Mouse (Mus musculus) kidney, adult 18-20 months (tissue): Measurements from ENCODE around the gene Rab38.

ENCODE experiments used
- DNase-seq: peaks from one replicate; pipeline ENCODE4 v3.0.0; 2021

The Rab38 gene

GRCm38 (mm10) chr7:88429786-88430691, at the start of gene Rab38:
Rab38 (plus strand) TSS chr7:88430273.
- peak; percentile 62 for DNase-seq

DNA sequence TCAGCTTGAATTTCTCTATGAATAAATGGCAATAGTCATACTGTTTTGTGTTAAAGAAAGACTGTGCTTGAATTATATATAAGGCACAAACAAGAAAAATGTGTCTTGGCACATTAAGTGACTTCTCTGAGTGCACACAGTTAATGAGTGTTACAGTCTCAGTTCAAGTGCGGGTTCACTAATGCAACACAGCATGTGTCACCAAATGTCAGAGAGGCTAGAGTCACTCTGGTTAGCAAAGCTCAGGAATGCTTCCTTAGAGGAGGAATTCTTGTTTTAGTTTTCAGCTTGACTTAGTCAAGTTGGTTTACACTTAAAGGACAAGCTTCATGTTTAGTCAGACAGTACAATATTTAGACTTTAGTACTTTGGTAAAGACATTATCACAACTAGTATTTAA, 35.5 kb upstream of the Rab38 start:
- no peak for DNase-seq

GRCm38 (mm10) chr7:88395745-88396144, 34.3 kb upstream of the Rab38 start:
- DNase-seq, result no peak

DNA sequence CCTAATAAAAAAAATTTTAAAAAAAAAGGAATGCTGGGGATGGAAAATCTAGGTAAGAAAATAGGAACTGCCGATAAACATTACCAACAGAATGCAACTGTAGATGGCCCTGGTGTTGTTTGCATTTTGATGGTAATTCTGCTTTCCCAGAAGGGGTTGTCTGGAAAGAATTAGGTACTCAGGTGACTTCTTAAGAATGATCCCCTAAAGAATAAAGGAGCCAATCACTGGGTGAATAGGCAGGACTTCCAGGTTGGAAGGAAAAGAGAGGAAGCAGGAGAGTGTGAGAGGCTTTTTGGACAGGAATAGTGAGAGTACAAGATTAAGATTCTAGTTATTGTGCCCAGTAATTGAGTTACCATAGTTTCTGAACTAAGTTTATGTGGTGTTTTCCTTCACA, 24.8 kb upstream of the Rab38 start:
- no peak for DNase-seq

- DNase-seq, result no peak
These were observed 23.6 kb upstream of the Rab38 start for GRCm38 (mm10) chr7:88406466-88406865.

DNA sequence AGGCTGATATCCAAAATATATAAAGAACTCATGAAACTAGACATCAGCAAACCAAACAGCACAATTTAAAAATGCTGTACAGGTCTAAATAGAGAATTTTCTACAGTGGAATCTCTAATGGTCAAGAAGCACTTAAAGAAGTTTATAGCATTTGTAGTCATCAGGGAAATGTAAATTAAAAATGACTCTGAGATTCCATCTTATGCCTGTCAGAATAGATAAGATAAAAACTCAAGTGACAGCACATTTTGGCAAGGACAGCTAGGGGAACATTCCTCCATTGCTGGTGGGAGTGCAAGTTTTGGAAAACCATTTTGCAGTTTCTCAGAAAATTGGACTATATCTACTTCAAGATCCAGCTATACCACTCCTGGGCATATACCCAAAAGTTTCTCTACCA, 8.3 kb upstream of the Rab38 start:
- no peak for DNase-seq

- no peak for DNase-seq
These were observed 6.2 kb upstream of the Rab38 start for GRCm38 (mm10) chr7:88423889-88424288.

DNA sequence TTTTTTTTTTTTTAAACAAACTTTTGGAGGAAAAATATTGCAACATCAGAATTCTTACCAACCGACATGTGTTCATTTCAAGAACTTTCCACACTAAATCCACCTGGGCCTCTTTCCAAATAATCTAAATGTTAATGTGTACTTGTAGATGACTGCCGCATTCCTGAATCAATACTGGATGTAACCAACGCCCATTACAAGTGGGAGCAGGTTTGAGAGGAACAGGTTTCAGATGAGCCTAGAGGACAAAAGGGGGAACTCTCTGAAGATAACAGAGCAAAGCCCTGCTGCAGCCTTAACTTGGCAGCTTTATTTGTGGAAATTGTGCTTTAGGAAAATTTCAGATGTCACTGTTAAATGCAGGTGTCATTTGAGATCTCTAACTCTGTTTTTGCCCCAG, 4.3 kb upstream of the Rab38 start:
- no peak for DNase-seq

- DNase-seq, result no peak
These were observed 2.6 kb upstream of the Rab38 start for GRCm38 (mm10) chr7:88427484-88427883.

GRCm38 (mm10) chr7:88430692-88431084, 615 bp downstream of the Rab38 start:
- no peak for DNase-seq

DNA sequence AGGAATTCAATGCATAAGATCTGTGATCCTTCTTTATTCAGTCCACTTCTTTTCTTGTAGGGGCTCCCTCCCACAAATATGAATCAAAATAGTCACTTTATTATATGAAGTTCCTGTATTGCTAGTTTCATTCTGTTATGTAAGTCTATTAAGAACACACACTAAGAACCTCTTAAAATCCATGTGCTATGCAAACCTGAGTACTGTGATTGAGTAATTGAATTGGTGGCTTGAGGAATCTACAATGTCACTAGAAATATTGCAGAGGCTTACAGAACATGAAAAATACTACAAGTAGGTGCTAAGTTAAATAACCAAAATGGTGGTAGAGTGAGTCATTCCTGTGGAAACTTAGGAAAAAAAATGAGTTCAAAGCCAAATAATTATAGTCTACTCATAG, 10.2 kb downstream of the Rab38 start:
- no peak for DNase-seq

DNA sequence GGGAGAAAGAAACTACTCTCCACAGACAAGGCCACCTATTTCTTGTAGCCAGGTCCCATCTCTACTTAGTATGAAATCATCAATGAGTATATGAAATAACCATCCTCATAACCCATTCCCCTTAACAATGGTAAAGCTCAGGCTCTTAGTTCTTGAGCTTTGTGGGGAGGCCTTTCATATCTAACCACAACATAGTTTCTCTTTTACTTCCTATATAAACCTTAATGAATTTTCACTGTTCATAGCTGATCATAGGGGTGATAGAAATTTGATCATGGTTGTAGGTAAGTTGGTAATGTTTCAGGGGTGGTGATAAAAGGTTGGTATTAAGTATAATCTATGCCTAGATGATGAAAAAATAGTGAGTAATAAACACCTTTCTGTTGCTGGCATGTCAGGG, 12.6 kb downstream of the Rab38 start:
- DNase-seq, result no peak

DNA sequence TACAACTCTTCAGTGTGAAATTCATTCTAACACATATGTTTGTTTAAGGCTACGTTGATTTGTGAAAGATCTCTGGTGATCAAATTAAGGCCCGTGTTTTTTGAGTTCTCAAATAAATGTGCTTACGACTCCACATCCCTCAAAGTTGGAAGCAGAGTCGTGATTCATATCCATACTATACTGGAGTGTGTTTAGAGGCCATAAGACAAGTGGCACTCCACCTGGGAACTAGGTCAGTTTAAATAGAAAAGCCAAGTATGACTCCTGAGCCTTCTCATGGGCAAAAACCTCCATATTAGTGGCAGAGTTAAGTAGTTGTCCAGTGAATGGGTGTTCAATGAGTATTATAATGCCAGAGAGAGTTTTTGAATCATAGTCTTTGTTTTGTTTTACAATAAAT, 13.4 kb downstream of the Rab38 start:
- DNase-seq, result no peak

- no peak for DNase-seq
These were observed 15.3 kb downstream of the Rab38 start for GRCm38 (mm10) chr7:88445320-88445903.

- no peak for DNase-seq
These were observed 23.2 kb downstream of the Rab38 start for GRCm38 (mm10) chr7:88453234-88453633.

GRCm38 (mm10) chr7:88457827-88458226, 27.8 kb downstream of the Rab38 start:
- DNase-seq, result no peak

DNA sequence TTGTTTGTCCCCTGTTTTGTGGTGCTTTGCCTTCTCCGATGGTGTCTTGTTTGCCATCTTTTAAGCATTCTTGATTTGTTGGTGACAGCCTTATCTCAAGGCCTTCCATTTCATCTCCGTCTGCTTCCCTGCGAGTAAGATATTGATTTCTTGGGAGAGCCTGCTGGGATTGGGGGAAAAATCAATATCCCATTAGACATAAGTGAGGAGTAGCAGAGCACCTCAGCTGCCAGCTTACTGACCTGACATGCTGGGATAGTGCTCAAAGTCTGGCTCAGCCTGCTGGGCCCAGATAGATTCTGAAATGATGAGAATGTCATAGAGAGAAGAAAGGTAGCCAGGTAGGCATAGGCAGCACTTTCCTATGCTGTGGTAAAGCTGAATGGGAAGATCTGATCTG, 37.7 kb downstream of the Rab38 start:
- no peak for DNase-seq

GRCm38 (mm10) chr7:88482110-88482619, 52.1 kb downstream of the Rab38 start:
- DNase-seq, result no peak

GRCm38 (mm10) chr7:88482628-88483027, 52.6 kb downstream of the Rab38 start:
- DNase-seq, result no peak

DNA sequence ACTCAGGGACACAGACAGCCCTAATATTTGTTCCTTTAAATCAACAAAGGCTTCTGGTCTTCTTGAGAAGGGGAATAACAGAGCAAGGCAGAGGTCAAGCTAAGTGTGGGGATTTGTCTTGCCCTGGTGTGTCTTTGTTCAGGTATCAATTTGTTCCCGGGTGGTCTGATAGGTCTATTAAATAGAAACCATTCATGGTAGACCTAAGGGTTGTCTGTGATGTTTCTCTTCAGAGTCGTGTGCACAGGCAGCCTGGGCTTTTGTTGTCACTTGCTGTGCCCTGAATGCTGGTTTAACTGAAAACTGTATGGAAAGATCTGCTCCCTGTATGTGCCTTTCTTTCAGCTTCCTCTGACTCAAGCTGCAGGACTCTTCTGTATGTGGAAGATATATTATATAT, 60.9 kb downstream of the Rab38 start:
- DNase-seq, result no peak

DNA sequence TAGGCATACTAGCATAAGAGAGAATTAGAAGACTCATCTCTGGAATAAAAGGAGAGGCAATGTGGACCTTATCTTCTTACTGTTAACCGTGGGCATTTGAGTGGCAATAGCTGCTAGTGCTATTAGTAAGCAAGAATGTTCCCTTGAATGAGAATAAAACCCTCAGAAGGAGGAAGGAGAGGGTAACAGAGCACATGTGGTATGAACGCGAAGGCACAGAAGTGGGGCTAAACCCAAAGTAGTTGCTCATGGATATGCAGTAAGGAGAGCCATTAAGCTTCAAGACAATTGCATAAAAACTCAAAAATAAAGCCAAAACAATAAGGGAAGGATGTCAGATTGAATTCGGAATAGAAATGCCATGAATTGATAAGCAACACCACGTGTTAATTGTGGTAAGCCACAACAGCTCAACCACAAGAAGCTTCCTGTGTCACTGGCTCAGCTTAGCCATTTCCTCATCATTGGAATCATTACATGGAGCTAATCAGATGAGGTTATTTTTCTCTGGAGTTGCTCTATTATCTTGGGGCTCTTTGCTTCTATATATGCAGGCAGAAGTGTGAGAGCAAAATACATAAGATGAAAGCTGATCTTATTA, 72.2 kb downstream of the Rab38 start:
- DNase-seq, result no peak

- DNase-seq, result no peak
These were observed 79.7 kb downstream of the Rab38 start for GRCm38 (mm10) chr7:88509748-88510147.

- no peak for DNase-seq
These were observed 92.4 kb downstream of the Rab38 start for GRCm38 (mm10) chr7:88522481-88522880.

DNA sequence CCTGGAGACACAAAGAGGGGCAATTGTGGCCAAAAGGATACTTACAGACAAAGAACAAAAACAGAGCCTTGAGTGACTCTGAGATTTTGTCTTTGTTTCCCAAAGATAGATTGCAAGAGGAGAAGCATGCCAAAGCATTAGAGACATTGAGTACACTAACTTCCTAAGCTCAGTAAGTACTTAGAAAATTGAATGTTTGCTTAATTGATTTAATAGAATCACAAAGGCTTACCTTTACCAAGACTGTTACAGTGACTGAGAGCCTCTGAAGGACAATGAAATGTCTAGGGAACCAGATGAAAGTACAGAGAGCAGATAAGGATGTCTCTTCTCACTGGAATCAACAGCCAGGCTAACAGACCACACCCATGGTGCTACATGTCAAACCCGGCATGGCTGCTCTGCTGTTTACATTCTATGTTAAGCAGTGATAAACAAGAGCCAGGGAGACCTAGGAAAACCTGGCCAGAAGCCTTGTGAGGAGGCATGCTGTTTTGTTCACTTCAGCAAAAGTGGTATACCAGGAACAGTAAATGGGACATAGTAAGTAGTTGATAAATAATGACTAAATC, 97.1 kb downstream of the Rab38 start:
- DNase-seq, result no peak
